18 mouse cellular contexts compared by ENCODE assay signal in genomic region chr9:120021164-120021563, GRCm38 (mm10). TPM values are rescaled to one million over a fixed set of nuclear protein-coding genes. Genes with fewer than 3 reads are reported as not detected.
DNase-seq lines count a peak whose midpoint lies in the region; ATAC-seq and TF ChIP-seq lines count a peak whose summit lies in the region.
"Had no signal": no experiment of that assay in that cellular context is flagged by ENCODE, and none has a peak within 500 bp of the region (broad histone marks: within the 10 kb centered on the region; RNA-seq: fewer than 3 reads in every experiment).

No protein-coding gene starts in this region.

- H3K4me2 ChIP-seq in heart, embryonic 12.5 days = peak overlapping the region; percentile 73
- H3K4me2 ChIP-seq in heart, embryonic 15.5 days = peak overlapping the region; percentile 63
- no peak overlapping the region for H3K4me2 ChIP-seq in limb, embryonic 14.5 days (replicated peaks; ENCODE audit: low read depth, low read length, severe bottlenecking)
- H3K4me2 ChIP-seq: liver, embryonic 11.5 days; lung, embryonic 15.5 days had no signal

- no peak for TF ChIP-seq POLR2A in limb, embryonic 14.5 days (IDR thresholded peaks at IDR 0.05; ENCODE audit: borderline replicate concordance, extremely low read depth, insufficient read depth, insufficient read length)

- H3K4me1 ChIP-seq in heart, embryonic 10.5 days = peaks cover 53% of the 10 kb centered on the region
- peaks cover 49% of the 10 kb centered on the region for H3K4me1 ChIP-seq in heart, embryonic 12.5 days (replicated peaks)
- peaks cover 69% of the 10 kb centered on the region for H3K4me1 ChIP-seq in heart, embryonic 15.5 days (replicated peaks)
- H3K4me1 ChIP-seq in limb, embryonic 14.5 days (ENCODE audit: control insufficient read depth, insufficient read depth, low read length) = no peaks in the 10 kb centered on the region; the same call in 1 of the 2 replicates

- DNase-seq in heart, embryonic 10.5 days (ENCODE audit: low spot score) = peak; percentile 83
- DNase-seq in heart, adult 8-10 months (ENCODE audit: low spot score) = no peak
- no peak for DNase-seq in limb, embryonic 14.5 days (ENCODE audit: low spot score)
- no peak for DNase-seq in T-cell, adult 2 months (ENCODE audit: low spot score)
- no peak for DNase-seq in frontal cortex, postnatal 10 days (ENCODE audit: low spot score in 2 of 2)
- DNase-seq: cerebellum, postnatal 14 days; embryo, embryonic 11 days; kidney, adult 9 months; midbrain, embryonic 14.5 days had no signal

- peaks cover 38% of the 10 kb centered on the region for H3K36me3 ChIP-seq in heart, embryonic 10.5 days
- peaks cover 37% of the 10 kb centered on the region for H3K36me3 ChIP-seq in heart, embryonic 12.5 days
- peaks cover 30% of the 10 kb centered on the region for H3K36me3 ChIP-seq in heart, embryonic 15.5 days
- no peaks in the 10 kb centered on the region for H3K36me3 ChIP-seq in limb, embryonic 14.5 days (ENCODE audit: control insufficient read depth, insufficient read depth, low read length)
- H3K36me3 ChIP-seq: G1E; lung, embryonic 15.5 days had no signal

- H3K27ac ChIP-seq in heart, embryonic 10.5 days = peak overlapping the region; percentile 95
- peak overlapping the region; percentile 99 for H3K27ac ChIP-seq in heart, embryonic 12.5 days (ENCODE audit: poor library complexity, severe bottlenecking)
- H3K27ac ChIP-seq in heart, embryonic 15.5 days = peak overlapping the region; percentile 96
- no peak overlapping the region for H3K27ac ChIP-seq in limb, embryonic 14.5 days (replicated peaks; ENCODE audit: low read depth, low read length)
- H3K27ac ChIP-seq: lung, embryonic 15.5 days had no signal

- WGBS in heart, embryonic 10.5 days = 27% methylated on average over 5 of the region's 5 CpGs
- WGBS in heart, embryonic 12.5 days = 26% methylated on average over 5 of the region's 5 CpGs
- 25% methylated on average over 5 of the region's 5 CpGs for WGBS in heart, embryonic 15.5 days
- WGBS in limb, embryonic 14.5 days = 57% methylated on average over 5 of the region's 5 CpGs

- H3K4me3 ChIP-seq in heart, embryonic 10.5 days = peak overlapping the region; percentile 67
- H3K4me3 ChIP-seq in heart, embryonic 12.5 days = peak overlapping the region; percentile 68
- peak overlapping the region; percentile 65 for H3K4me3 ChIP-seq in heart, embryonic 15.5 days
- no peak overlapping the region for H3K4me3 ChIP-seq in limb, embryonic 14.5 days (replicated peaks; ENCODE audit: low read length)
- H3K4me3 ChIP-seq: lung, embryonic 15.5 days had no signal

- no peaks in the 10 kb centered on the region for H3K9me3 ChIP-seq in heart, embryonic 10.5 days
- no peaks in the 10 kb centered on the region for H3K9me3 ChIP-seq in heart, embryonic 12.5 days (replicated peaks)
- no peaks in the 10 kb centered on the region for H3K9me3 ChIP-seq in heart, embryonic 15.5 days (replicated peaks)
- no peaks in the 10 kb centered on the region for H3K9me3 ChIP-seq in limb, embryonic 14.5 days (ENCODE audit: control insufficient read depth, low read length)
- H3K9me3 ChIP-seq: G1E; lung, embryonic 15.5 days had no signal

- no peaks in the 10 kb centered on the region for H3K27me3 ChIP-seq in heart, embryonic 10.5 days (ENCODE audit: insufficient read depth, poor library complexity, severe bottlenecking)
- no peaks in the 10 kb centered on the region for H3K27me3 ChIP-seq in heart, embryonic 12.5 days (replicated peaks)
- no peaks in the 10 kb centered on the region for H3K27me3 ChIP-seq in heart, embryonic 15.5 days
- no peaks in the 10 kb centered on the region for H3K27me3 ChIP-seq in limb, embryonic 14.5 days (ENCODE audit: control insufficient read depth, insufficient read depth, low read length)
- H3K27me3 ChIP-seq: lung, embryonic 15.5 days had no signal

- peak; percentile 63 for ATAC-seq in heart, embryonic 12.5 days (ENCODE audit: insufficient number of reproducible peaks, low FRiP score)
- peak; percentile 77 for ATAC-seq in heart, embryonic 15.5 days (replicated peaks; ENCODE audit: insufficient number of reproducible peaks, insufficient read depth, low FRiP score, low read depth)
- peak; percentile 35; the same call in 1 of the 2 replicates for ATAC-seq in limb, embryonic 14.5 days (ENCODE audit: low FRiP score, low read depth)
- ATAC-seq: forebrain, embryonic 14.5 days had no signal

- peak overlapping the region; percentile 83 for H3K9ac ChIP-seq in heart, embryonic 12.5 days
- peak overlapping the region; percentile 78 for H3K9ac ChIP-seq in heart, embryonic 15.5 days
- no peak overlapping the region for H3K9ac ChIP-seq in limb, embryonic 14.5 days (ENCODE audit: low read depth, low read length, severe bottlenecking)
- H3K9ac ChIP-seq: lung, embryonic 15.5 days had no signal

RNA-seq across cellular contexts. Expression of gene Xirp1, which starts 2.2 kb away (rescaled TPM):
- polyA plus RNA-seq in heart, embryonic 10.5 days (2016; fragmentation: Nextera tagmentation; extraction: Ambion mirVana) = 41.1 and 90.1 TPM in 2 replicates
- 100 to 1,000 TPM; 130 to 157 (median 141) TPM for total RNA-seq in heart, adult 8-10 months (2022)
- polyA plus RNA-seq in heart, embryonic 12.5 days (2016; fragmentation: Nextera tagmentation; extraction: Ambion mirVana) = 82.9 and 92.6 TPM in 2 replicates
- 45.2 and 51.0 TPM in 2 replicates for polyA plus RNA-seq in heart, embryonic 15.5 days (2015; fragmentation: Nextera tagmentation; extraction: Ambion mirVana)
- 1.4 TPM in 2 replicates for polyA plus RNA-seq in limb, embryonic 14.5 days (2012; rRNA removed)
- 1.4 and 2.2 TPM in 2 replicates for polyA plus RNA-seq in limb, embryonic 14.5 days (2014; fragmentation: Nextera tagmentation; extraction: Ambion mirVana)
- total RNA-seq: hematopoietic stem cell, adult 5-6 weeks; megakaryocyte progenitor cell, adult 5-6 weeks had no signal
- polyA plus RNA-seq: CD4-positive, CD25-positive, alpha-beta regulatory T cell, adult 4 months; forebrain, embryonic 14.5 days; G1E; midbrain, embryonic 14.5 days had no signal

RNA-seq across cellular contexts. Expression of gene Csrnp1, which starts 36.7 kb away (rescaled TPM):
- 7.5 and 8.0 TPM in 2 replicates for polyA plus RNA-seq in heart, embryonic 10.5 days (2016; fragmentation: Nextera tagmentation; extraction: Ambion mirVana)
- 10 to 100 TPM; 10.9 to 32.1 (median 16.1) TPM for total RNA-seq in heart, adult 8-10 months (2022)
- 8.2 TPM in 2 replicates for polyA plus RNA-seq in heart, embryonic 12.5 days (2016; fragmentation: Nextera tagmentation; extraction: Ambion mirVana)
- 6.9 and 8.2 TPM in 2 replicates for polyA plus RNA-seq in heart, embryonic 15.5 days (2015; fragmentation: Nextera tagmentation; extraction: Ambion mirVana)
- polyA plus RNA-seq in limb, embryonic 14.5 days (2012; rRNA removed) = 12.8 and 28.4 TPM in 2 replicates
- polyA plus RNA-seq in limb, embryonic 14.5 days (2014; fragmentation: Nextera tagmentation; extraction: Ambion mirVana) = 2.1 and 2.8 TPM in 2 replicates

RNA-seq across cellular contexts. Expression of gene Cx3cr1, which starts 48.5 kb away (rescaled TPM):
- polyA plus RNA-seq in heart, embryonic 10.5 days (2016; fragmentation: Nextera tagmentation; extraction: Ambion mirVana) = 1.1 and 4.1 TPM in 2 replicates
- 1 to 10 TPM in 2 of 4 experiments, under 1 TPM in 2; 0.89 to 1.3 (median 1.1) TPM for total RNA-seq in heart, adult 8-10 months (2022)
- polyA plus RNA-seq in heart, embryonic 12.5 days (2016; fragmentation: Nextera tagmentation; extraction: Ambion mirVana) = 4.4 and 4.9 TPM in 2 replicates
- 7.5 and 10.0 TPM in 2 replicates for polyA plus RNA-seq in heart, embryonic 15.5 days (2015; fragmentation: Nextera tagmentation; extraction: Ambion mirVana)
- polyA plus RNA-seq in limb, embryonic 14.5 days (2012; rRNA removed) = 11.0 and 12.3 TPM in 2 replicates
- 10.1 and 12.5 TPM in 2 replicates for polyA plus RNA-seq in limb, embryonic 14.5 days (2014; fragmentation: Nextera tagmentation; extraction: Ambion mirVana)
- polyA plus RNA-seq: G1E had no signal

Comparison
In these comparisons a context has a peak if more than half of its experiments do, and no peak if none do; other contexts are left out.
1. RNA of gene Xirp1, which starts 2.2 kb away (polyA plus RNA-seq): 82.9 to 92.6 TPM in heart, embryonic 12.5 days, 45.2 to 51.0 TPM in heart, embryonic 15.5 days and 41.1 to 90.1 TPM in heart, embryonic 10.5 days; 1.4 to 2.2 TPM in limb, embryonic 14.5 days; every median in the first group is over 10 times any median in the second.
2. Peak in every context shown above with its lines, with median percentiles within 50 percentile points of each other: ATAC-seq.